Mouse (Mus musculus) heart, embryonic 11.5 days (tissue): Measurements from ENCODE around the gene Map3k6. TPM values are rescaled to one million over a fixed set of nuclear protein-coding genes. Genes with fewer than 3 reads are reported as not detected.

Experiments used
- ATAC-seq: fragments of 200-750 bp; cut with Nextera tagmentation; replicated peaks from 2 replicates; pipeline ENCODE4 v1.8.0; 2017; ENCODE audit warnings: moderate library complexity; ENCODE audit not compliant: insufficient number of reproducible peaks, low FRiP score, low TSS enrichment
- H3K27ac ChIP-seq: fragments of 300-500 bp; sonication (generic); 2 replicates; pipeline ENCODE4 v1.5.1; 2014; ENCODE audit warnings: mild to moderate bottlenecking, low read depth, low read length
- H3K27me3 ChIP-seq: fragments of 300-500 bp; sonication (generic); 2 replicates; pipeline ENCODE4 v1.6.1; 2014; ENCODE audit warnings: mild to moderate bottlenecking, low read length, mixed read lengths; ENCODE audit not compliant: control insufficient read depth, insufficient read depth
- H3K36me3 ChIP-seq: fragments of 300-500 bp; sonication (generic); 2 replicates; pipeline ENCODE4 v1.6.1; 2014; ENCODE audit warnings: mild to moderate bottlenecking, low read length, moderate library complexity, mixed read lengths; ENCODE audit not compliant: control insufficient read depth, insufficient read depth
- H3K4me1 ChIP-seq: fragments of 300-500 bp; sonication (generic); 2 replicates; pipeline ENCODE4 v1.6.1; 2014; ENCODE audit warnings: low read length; ENCODE audit not compliant: control insufficient read depth, insufficient read depth
- H3K4me2 ChIP-seq: fragments of 300-500 bp; sonication (generic); 2 replicates; pipeline ENCODE4 v1.6.1; 2014; ENCODE audit warnings: mild to moderate bottlenecking, moderate library complexity
- H3K4me3 ChIP-seq: fragments of 300-500 bp; sonication (generic); 2 replicates; pipeline ENCODE4 v1.5.1; 2014; ENCODE audit warnings: low read depth, low read length
- H3K9ac ChIP-seq: fragments of 300-500 bp; sonication (generic); 2 replicates; pipeline ENCODE4 v1.6.1; 2014; ENCODE audit warnings: mild to moderate bottlenecking, low read depth, low read length, moderate library complexity
- H3K9me3 ChIP-seq: fragments of 300-500 bp; sonication (generic); replicated peaks from 2 replicates; pipeline ENCODE4 v1.6.1; 2016; ENCODE audit warnings: low read length; ENCODE audit not compliant: control insufficient read depth
- WGBS: fragments of 180-500 bp; shearing (Covaris S2); extraction: QIAGEN DNeasy Blood & Tissue Kit; methylation state at CpG from one replicate; pipeline ENCODE4 v1.1.7; 2014; ENCODE audit not compliant: insufficient replicate concordance; 5-methylcytosine and 5-hydroxymethylcytosine counted together
- polyA plus RNA-seq: library from polyadenylated mRNA; unstranded; fragments of >200 nt; fragmentation: Nextera tagmentation; extraction: Ambion mirVana; gene quantifications from 2 replicates; pipeline ENCODE4 v1.2.1, GENCODE M21; 2014

Map3k6 gene
- polyA plus RNA-seq, 1 experiment from 2014 or later = 1.7 TPM

GRCm38 (mm10) chr4:133270929-133271328 lies 30.3 kb downstream of the Map3k6 start:
- peaks cover 22% of the 10 kb centered on the region for H3K36me3 ChIP-seq
- WGBS = 92% methylated on average over 9 of the region's 9 CpGs
- no peak for ATAC-seq

GRCm38 (mm10) chr4:133277104-133278026 lies 36.7 kb downstream of the Map3k6 start, which contains the start of gene Tmem222:
Tmem222 (minus strand) TSS chr4:133277792.
- Histone ChIP-seq H3K4me2 (peak within 1 kb of the TSS; percentile 77), H3K4me1 (peaks cover 25% of the 10 kb centered on the region), H3K27ac (peak within 1 kb of the TSS; percentile 92), H3K9ac (peak within 1 kb of the TSS; percentile 86), H3K36me3 (no peaks in the 10 kb centered on the region), H3K9me3 (no peaks in the 10 kb centered on the region), H3K4me3 (peak within 1 kb of the TSS; percentile 86), H3K27me3 (no peaks in the 10 kb centered on the region)
- under 1% methylated on average over 73 of the region's 73 CpGs for WGBS
- ATAC-seq = peak; percentile 86

More at GRCm38 (mm10) chr4:133270929-133271328, 30.3 kb downstream of the Map3k6 start:
- no peak overlapping the region for H3K27ac ChIP-seq
- H3K4me3 ChIP-seq = no peak overlapping the region
- H3K9ac ChIP-seq = no peak overlapping the region
- H3K9me3 ChIP-seq = no peaks in the 10 kb centered on the region
- H3K4me1 ChIP-seq = no peaks in the 10 kb centered on the region
- no peak overlapping the region for H3K4me2 ChIP-seq
- no peaks in the 10 kb centered on the region for H3K27me3 ChIP-seq

- Histone ChIP-seq H3K36me3 (no peaks in the 10 kb centered on the region), H3K4me1 (peaks cover 28% of the 10 kb centered on the region), H3K27me3 (no peaks in the 10 kb centered on the region), H3K4me2 (peak overlapping the region; percentile 77), H3K9me3 (no peaks in the 10 kb centered on the region), H3K9ac (peak overlapping the region; percentile 86), H3K27ac (peak overlapping the region; percentile 92), H3K4me3 (peak overlapping the region; percentile 86)
- 28% methylated on average over 6 of the region's 6 CpGs for WGBS
- ATAC-seq = no peak
These were observed 37.4 kb downstream of the Map3k6 start for GRCm38 (mm10) chr4:133278067-133278466.

GRCm38 (mm10) chr4:133278482-133278881 lies 37.9 kb downstream of the Map3k6 start:
- ATAC-seq = no peak
- Histone ChIP-seq H3K4me3 (no peak overlapping the region), H3K27me3 (no peaks in the 10 kb centered on the region), H3K4me2 (peak overlapping the region; percentile 77), H3K9me3 (no peaks in the 10 kb centered on the region), H3K27ac (peak overlapping the region; percentile 92; the same call in 1 of the 2 replicates), H3K9ac (peak overlapping the region; percentile 86; the same call in 1 of the 2 replicates), H3K4me1 (peaks cover 28% of the 10 kb centered on the region), H3K36me3 (no peaks in the 10 kb centered on the region)
- WGBS = 74% methylated on average over 3 of the region's 3 CpGs

GRCm38 (mm10) chr4:133281513-133281912 lies 40.9 kb downstream of the Map3k6 start:
- WGBS = 16% methylated on average over 7 of the region's 7 CpGs
- Histone ChIP-seq H3K9me3 (no peaks in the 10 kb centered on the region), H3K4me3 (no peak overlapping the region), H3K4me2 (peak overlapping the region; percentile 47), H3K9ac (peak overlapping the region; percentile 34; the same call in 1 of the 2 replicates), H3K27ac (peak overlapping the region; percentile 91), H3K27me3 (no peaks in the 10 kb centered on the region), H3K36me3 (no peaks in the 10 kb centered on the region), H3K4me1 (peaks cover 33% of the 10 kb centered on the region)
- no peak for ATAC-seq

- H3K4me2 ChIP-seq = peak overlapping the region; percentile 47
- peak overlapping the region; percentile 91 for H3K27ac ChIP-seq
- peak overlapping the region; percentile 43 for H3K9ac ChIP-seq
- WGBS = 11% methylated on average over 5 of the region's 5 CpGs
- H3K4me3 ChIP-seq = no peak overlapping the region
- no peaks in the 10 kb centered on the region for H3K36me3 ChIP-seq
- no peaks in the 10 kb centered on the region for H3K9me3 ChIP-seq
- peaks cover 31% of the 10 kb centered on the region for H3K4me1 ChIP-seq
- no peaks in the 10 kb centered on the region for H3K27me3 ChIP-seq
- ATAC-seq = no peak; the same call in 1 of the 2 replicates
These were observed 41.4 kb downstream of the Map3k6 start for GRCm38 (mm10) chr4:133281951-133282481.

- no peaks in the 10 kb centered on the region for H3K27me3 ChIP-seq
- H3K4me2 ChIP-seq = peak overlapping the region; percentile 47
- no peaks in the 10 kb centered on the region for H3K36me3 ChIP-seq
- no peaks in the 10 kb centered on the region for H3K9me3 ChIP-seq
- no peak overlapping the region for H3K4me3 ChIP-seq
- H3K4me1 ChIP-seq = peaks cover 31% of the 10 kb centered on the region
- H3K9ac ChIP-seq = no peak overlapping the region
- no peak for ATAC-seq
- 24% methylated on average over 4 of the region's 4 CpGs for WGBS
- peak overlapping the region; percentile 91 for H3K27ac ChIP-seq
These were observed 42.0 kb downstream of the Map3k6 start for GRCm38 (mm10) chr4:133282656-133283055.

- ATAC-seq = peak; percentile 62; the same call in 1 of the 2 replicates
- Histone ChIP-seq H3K4me3 (no peak overlapping the region), H3K9ac (no peak overlapping the region), H3K4me1 (peaks cover 27% of the 10 kb centered on the region), H3K4me2 (peak overlapping the region; percentile 7; the same call in 1 of the 2 replicates), H3K36me3 (no peaks in the 10 kb centered on the region), H3K27me3 (no peaks in the 10 kb centered on the region), H3K27ac (peak overlapping the region; percentile 65; the same call in 1 of the 2 replicates), H3K9me3 (no peaks in the 10 kb centered on the region)
- 58% methylated on average over 3 of the region's 3 CpGs for whole genome bisulfite sequencing
These were observed 44.7 kb downstream of the Map3k6 start for GRCm38 (mm10) chr4:133285299-133285698.
